In the genomic region with DNA sequence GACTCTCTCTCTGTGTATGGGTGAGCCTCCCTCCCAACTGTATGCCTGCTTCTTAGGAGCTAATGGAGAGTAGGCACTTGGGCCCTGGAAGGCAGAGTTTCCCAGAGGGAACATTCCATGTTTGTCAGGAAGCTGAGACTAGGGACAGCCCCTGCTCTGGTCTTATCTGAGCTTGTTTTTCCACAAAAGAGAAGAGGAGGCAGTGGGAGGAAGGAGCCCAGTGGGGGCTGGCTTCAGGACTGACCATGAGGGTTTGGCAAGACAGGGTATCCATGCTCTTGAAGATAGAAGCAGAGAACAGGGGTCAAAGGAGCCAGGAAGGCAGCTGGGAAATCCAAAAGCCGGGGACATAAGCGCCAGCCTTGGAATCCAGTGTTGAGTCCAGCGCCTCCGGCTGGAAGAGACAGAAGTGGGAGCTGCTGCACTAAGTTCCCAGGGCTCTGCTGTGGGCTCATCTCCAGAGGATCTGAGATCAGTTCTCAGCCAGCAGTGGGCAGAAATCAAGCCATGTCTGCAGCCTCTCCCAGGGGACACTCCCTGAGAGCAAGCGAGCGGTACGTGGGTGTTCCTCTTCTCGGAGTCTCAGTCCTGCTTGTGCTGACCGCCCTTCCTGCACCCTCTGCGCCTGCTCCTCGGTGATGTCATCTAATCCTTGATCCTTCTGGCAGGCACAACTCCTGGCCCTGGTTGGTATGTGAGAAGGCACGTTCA, we compare ENCODE assay signal across 9 mouse cellular contexts.
DNase-seq lines count a peak whose midpoint lies in the region; ATAC-seq and TF ChIP-seq lines count a peak whose summit lies in the region.
"Had no signal": no experiment of that assay in that cellular context is flagged by ENCODE, and none has a peak within 500 bp of the region (broad histone marks: within the 10 kb centered on the region; RNA-seq: fewer than 3 reads in every experiment).

No protein-coding gene starts in this region.

- WGBS in heart, embryonic 13.5 days: 35% methylated on average over 12 of the region's 12 CpGs
- 35% methylated on average over 12 of the region's 12 CpGs for WGBS in lung, adult 2 months
- 71% methylated on average over 12 of the region's 12 CpGs for WGBS in midbrain, embryonic 11.5 days

- no peak for TF ChIP-seq CTCF in E14TG2a.4 (conservative IDR thresholded peaks at IDR 0.05; ENCODE audit: low read length)
- no peak for TF ChIP-seq CTCF in lung, adult 2 months (IDR thresholded peaks at IDR 0.05; ENCODE audit: insufficient read depth, low read length)

- peaks cover 4% of the 10 kb centered on the region; the same call in 1 of the 2 replicates for H3K27me3 ChIP-seq in E14TG2a.4 (ENCODE audit: insufficient read depth, low read length)
- H3K27me3 ChIP-seq in heart, embryonic 13.5 days (replicated peaks): no peaks in the 10 kb centered on the region
- no peaks in the 10 kb centered on the region for H3K27me3 ChIP-seq in midbrain, embryonic 11.5 days (ENCODE audit: control insufficient read depth, insufficient read depth, low read length)

- TF ChIP-seq POLR2A in lung, adult 2 months (IDR thresholded peaks at IDR 0.05; ENCODE audit: borderline replicate concordance, extremely low read depth, low read depth, low read length): 0 out of 2 replicates have a peak, but pooled peaks have one; percentile 9

- H3K9ac ChIP-seq in heart, embryonic 13.5 days: peak overlapping the region; percentile 58
- no peak overlapping the region for H3K9ac ChIP-seq in midbrain, embryonic 11.5 days (ENCODE audit: low read length)

- H3K27ac ChIP-seq in heart, embryonic 13.5 days (replicated peaks): peak overlapping the region; percentile 81
- no peak overlapping the region for H3K27ac ChIP-seq in midbrain, embryonic 11.5 days (ENCODE audit: low read depth, low read length)

- peak overlapping the region; percentile 71 for H3K4me3 ChIP-seq in E14TG2a.4 (replicated peaks; ENCODE audit: low read length)
- H3K4me3 ChIP-seq in heart, embryonic 13.5 days: no peak overlapping the region
- no peak overlapping the region for H3K4me3 ChIP-seq in lung, adult 2 months (replicated peaks; ENCODE audit: extremely low read depth, low read depth, low read length)
- no peak overlapping the region for H3K4me3 ChIP-seq in midbrain, embryonic 11.5 days (ENCODE audit: low read depth, low read length)
- H3K4me3 ChIP-seq: myocyte had no signal

- peak overlapping the region; percentile 42 for H3K4me2 ChIP-seq in heart, embryonic 13.5 days
- H3K4me2 ChIP-seq in midbrain, embryonic 11.5 days: no peak overlapping the region

- no peak for ATAC-seq in heart, embryonic 13.5 days (ENCODE audit: extremely low read depth, insufficient number of reproducible peaks, low FRiP score, low TSS enrichment)
- no peak for ATAC-seq in megakaryocyte-erythroid progenitor cell, adult 5-6 weeks (replicated peaks; ENCODE audit: low FRiP score, low TSS enrichment, poor library complexity, severe bottlenecking)
- ATAC-seq in midbrain, embryonic 11.5 days (ENCODE audit: low FRiP score): no peak

- no peaks in the 10 kb centered on the region for H3K36me3 ChIP-seq in E14TG2a.4 (ENCODE audit: insufficient read depth, low read length)
- peaks cover 11% of the 10 kb centered on the region for H3K36me3 ChIP-seq in heart, embryonic 13.5 days
- no peaks in the 10 kb centered on the region for H3K36me3 ChIP-seq in midbrain, embryonic 11.5 days (ENCODE audit: control insufficient read depth, insufficient read depth, low read length)

- peak; percentile 61 for DNase-seq in adrenal gland, adult 2 months
- no peak for DNase-seq in lung, adult 2 months
- no peak for DNase-seq in spleen, postnatal 4 days (ENCODE audit: low spot score in 2 of 2)
- no peak for DNase-seq in midbrain, embryonic 11.5 days (ENCODE audit: low spot score, missing footprints)
- no peak for DNase-seq in thymus, postnatal 25 days

- peaks cover 7% of the 10 kb centered on the region; the same call in 1 of the 2 replicates for H3K9me3 ChIP-seq in E14TG2a.4 (ENCODE audit: low read length)
- no peaks in the 10 kb centered on the region for H3K9me3 ChIP-seq in heart, embryonic 13.5 days
- no peaks in the 10 kb centered on the region for H3K9me3 ChIP-seq in midbrain, embryonic 11.5 days (ENCODE audit: control insufficient read depth, low read length)

- H3K4me1 ChIP-seq in E14TG2a.4 (replicated peaks; ENCODE audit: low read depth, low read length): peaks cover 8% of the 10 kb centered on the region
- peaks cover 50% of the 10 kb centered on the region for H3K4me1 ChIP-seq in heart, embryonic 13.5 days
- peaks cover 4% of the 10 kb centered on the region for H3K4me1 ChIP-seq in lung, adult 2 months (ENCODE audit: control insufficient read depth, insufficient read depth, low read length)
- H3K4me1 ChIP-seq in midbrain, embryonic 11.5 days (ENCODE audit: control insufficient read depth, insufficient read depth, low read length): no peaks in the 10 kb centered on the region
